13 mouse cellular contexts compared by ENCODE assay signal in the genomic region with DNA sequence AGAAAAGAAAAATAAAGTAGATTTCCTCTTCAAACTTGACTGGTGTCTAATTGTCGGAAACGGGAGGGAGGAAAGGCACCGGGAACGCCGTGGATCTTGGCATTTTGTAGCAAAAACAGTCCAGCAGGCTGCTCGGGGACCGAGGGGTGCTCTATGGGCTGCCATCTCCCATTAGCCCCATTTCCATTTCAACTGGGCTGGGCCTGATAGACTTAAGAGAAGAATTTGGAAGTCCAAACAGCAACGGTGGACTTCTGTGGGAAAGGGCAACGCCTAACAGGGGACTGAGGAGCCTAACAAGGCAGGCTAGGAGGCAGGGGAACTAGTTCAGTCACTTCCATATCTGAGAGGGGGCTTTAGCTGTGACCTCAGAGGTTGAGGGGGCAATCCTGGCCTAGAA. TPM values are rescaled to one million over a fixed set of nuclear protein-coding genes. Genes with fewer than 3 reads are reported as not detected.
DNase-seq lines count a peak whose midpoint lies in the region; ATAC-seq lines count a peak whose summit lies in the region.
"Had no signal": no experiment of that assay in that cellular context is flagged by ENCODE, and none has a peak within 500 bp of the region (broad histone marks: within the 10 kb centered on the region; RNA-seq: fewer than 3 reads in every experiment).

No protein-coding gene starts in this region.

- H3K27me3 ChIP-seq in heart, embryonic 15.5 days, result peaks cover 86% of the 10 kb centered on the region
- peaks cover 76% of the 10 kb centered on the region for H3K27me3 ChIP-seq in hindbrain, embryonic 14.5 days (ENCODE audit: control insufficient read depth, insufficient read depth, low read length)
- peaks cover 89% of the 10 kb centered on the region for H3K27me3 ChIP-seq in midbrain, embryonic 10.5 days (ENCODE audit: low read depth, poor library complexity, severe bottlenecking)

- no peak for DNase-seq in heart, adult 8-10 months (ENCODE audit: low spot score)
- DNase-seq in hindbrain, embryonic 14.5 days (ENCODE audit: low spot score), result no peak
- DNase-seq in midbrain, embryonic 10.5 days (ENCODE audit: low spot score), result peak; percentile 35
- no peak for DNase-seq in spleen, postnatal 36 days (ENCODE audit: low spot score in 2 of 2)
- no peak for DNase-seq in adrenal gland, adult 8-10 months
- DNase-seq in frontal cortex, postnatal 25 days (ENCODE audit: low spot score in 2 of 2), result no peak

- H3K36me3 ChIP-seq in heart, embryonic 15.5 days, result no peaks in the 10 kb centered on the region
- H3K36me3 ChIP-seq in hindbrain, embryonic 14.5 days (replicated peaks; ENCODE audit: control insufficient read depth, insufficient read depth), result no peaks in the 10 kb centered on the region
- no peaks in the 10 kb centered on the region for H3K36me3 ChIP-seq in midbrain, embryonic 10.5 days

- ATAC-seq in heart, embryonic 15.5 days (replicated peaks; ENCODE audit: insufficient number of reproducible peaks, insufficient read depth, low FRiP score, low read depth), result no peak
- no peak for ATAC-seq in hindbrain, embryonic 14.5 days (ENCODE audit: low FRiP score)

- no peak overlapping the region for H3K27ac ChIP-seq in heart, embryonic 15.5 days
- H3K27ac ChIP-seq in brown adipose tissue, adult 24 weeks (replicated peaks; ENCODE audit: low read depth, low read length), result no peak overlapping the region
- no peak overlapping the region for H3K27ac ChIP-seq in hindbrain, embryonic 14.5 days
- H3K27ac ChIP-seq in midbrain, embryonic 10.5 days (replicated peaks), result no peak overlapping the region

- H3K4me1 ChIP-seq in heart, embryonic 15.5 days (replicated peaks), result peaks cover 39% of the 10 kb centered on the region
- H3K4me1 ChIP-seq in brown adipose tissue, adult 24 weeks (ENCODE audit: control insufficient read depth, insufficient read depth, insufficient read length, low read length), result no peaks in the 10 kb centered on the region
- H3K4me1 ChIP-seq in hindbrain, embryonic 14.5 days (replicated peaks; ENCODE audit: control insufficient read depth, insufficient read depth, low read length), result peaks cover 13% of the 10 kb centered on the region; the same call in 1 of the 2 replicates
- peaks cover 34% of the 10 kb centered on the region for H3K4me1 ChIP-seq in midbrain, embryonic 10.5 days

- peak overlapping the region; percentile 73 for H3K4me2 ChIP-seq in heart, embryonic 15.5 days
- H3K4me2 ChIP-seq in hindbrain, embryonic 14.5 days (replicated peaks), result peak overlapping the region; percentile 42; the same call in 1 of the 2 replicates

- H3K4me3 ChIP-seq in heart, embryonic 15.5 days, result peak overlapping the region; percentile 46
- H3K4me3 ChIP-seq in brown adipose tissue, adult 24 weeks (ENCODE audit: insufficient read depth, low read depth, low read length), result 0 out of 2 replicates have a peak overlapping the region, but pooled peaks have one; percentile 2
- H3K4me3 ChIP-seq in hindbrain, embryonic 14.5 days (replicated peaks; ENCODE audit: low read length), result peak overlapping the region; percentile 20
- peak overlapping the region; percentile 44 for H3K4me3 ChIP-seq in midbrain, embryonic 10.5 days

- WGBS in heart, embryonic 15.5 days, result 13% methylated on average over 9 of the region's 9 CpGs
- 2% methylated on average over 9 of the region's 9 CpGs for WGBS in hindbrain, embryonic 14.5 days
- WGBS in midbrain, embryonic 10.5 days, result 4% methylated on average over 9 of the region's 9 CpGs

- H3K9ac ChIP-seq in heart, embryonic 15.5 days, result 0 out of 2 replicates have a peak overlapping the region, but pooled peaks have one; percentile 17
- H3K9ac ChIP-seq in hindbrain, embryonic 14.5 days, result no peak overlapping the region

- H3K9me3 ChIP-seq in heart, embryonic 15.5 days (replicated peaks), result no peaks in the 10 kb centered on the region
- no peaks in the 10 kb centered on the region for H3K9me3 ChIP-seq in hindbrain, embryonic 14.5 days (ENCODE audit: control insufficient read depth, low read length)
- no peaks in the 10 kb centered on the region for H3K9me3 ChIP-seq in midbrain, embryonic 10.5 days (replicated peaks)

RNA-seq across cellular contexts. Expression of gene Oxt, which starts 1.0 kb away (rescaled TPM):
- polyA plus RNA-seq in heart, embryonic 15.5 days (2015; fragmentation: Nextera tagmentation; extraction: Ambion mirVana), result not detected in 2 replicates
- not detected for total RNA-seq in heart, adult 8-10 months (2022)
- polyA plus RNA-seq in brown adipose tissue, adult 24 weeks (2012; ENCODE audit: insufficient read depth, insufficient read length, missing spikeins), result not detected in 2 replicates
- polyA plus RNA-seq in hindbrain, embryonic 14.5 days (2014; fragmentation: Nextera tagmentation; extraction: Ambion mirVana), result 0.87 TPM in 1 of 2 replicates, not detected in the other
- polyA plus RNA-seq in midbrain, embryonic 10.5 days (2016; fragmentation: Nextera tagmentation; extraction: Ambion mirVana), result not detected in 2 replicates
- not detected for total RNA-seq in adrenal gland, adult 8-10 months (2022)
- total RNA-seq: adrenal gland, adult 18-20 months; CH12.LX; common myeloid progenitor, adult 5-6 weeks; neutrophil, adult 5-6 weeks had no signal
- polyA plus RNA-seq: gonadal fat pad, adult 2 months had no signal

RNA-seq across cellular contexts. Expression of gene Avp, which starts 5.3 kb away (rescaled TPM):
- 0.36 TPM in 1 of 2 replicates, not detected in the other for polyA plus RNA-seq in heart, embryonic 15.5 days (2015; fragmentation: Nextera tagmentation; extraction: Ambion mirVana)
- total RNA-seq in heart, adult 8-10 months (2022), result 10 to 100 TPM in 3 of 4 experiments, 1 to 10 TPM in 1; 9.3 to 20.9 (median 16.9) TPM
- not detected in 2 replicates for polyA plus RNA-seq in brown adipose tissue, adult 24 weeks (2012; ENCODE audit: insufficient read depth, insufficient read length, missing spikeins)
- not detected in 2 replicates for polyA plus RNA-seq in hindbrain, embryonic 14.5 days (2014; fragmentation: Nextera tagmentation; extraction: Ambion mirVana)
- not detected in 2 replicates for polyA plus RNA-seq in midbrain, embryonic 10.5 days (2016; fragmentation: Nextera tagmentation; extraction: Ambion mirVana)
- total RNA-seq in adrenal gland, adult 8-10 months (2022), result not detected
- total RNA-seq: adrenal gland, adult 18-20 months; CH12.LX; common myeloid progenitor, adult 5-6 weeks; neutrophil, adult 5-6 weeks had no signal
- polyA plus RNA-seq: gonadal fat pad, adult 2 months had no signal

RNA-seq across cellular contexts. Expression of gene Mrps26, which starts 13.5 kb away (rescaled TPM):
- 61.2 and 67.6 TPM in 2 replicates for polyA plus RNA-seq in heart, embryonic 15.5 days (2015; fragmentation: Nextera tagmentation; extraction: Ambion mirVana)
- total RNA-seq in heart, adult 8-10 months (2022), result 10 to 100 TPM; 67.0 to 84.9 (median 72.2) TPM
- 40.2 and 51.0 TPM in 2 replicates for polyA plus RNA-seq in brown adipose tissue, adult 24 weeks (2012; ENCODE audit: insufficient read depth, insufficient read length, missing spikeins)
- 96.8 and 107 TPM in 2 replicates for polyA plus RNA-seq in hindbrain, embryonic 14.5 days (2014; fragmentation: Nextera tagmentation; extraction: Ambion mirVana)
- 84.8 and 89.0 TPM in 2 replicates for polyA plus RNA-seq in midbrain, embryonic 10.5 days (2016; fragmentation: Nextera tagmentation; extraction: Ambion mirVana)
- 10 to 100 TPM; 61.0 to 68.6 (median 65.5) TPM for total RNA-seq in adrenal gland, adult 8-10 months (2022)

RNA-seq across cellular contexts. Expression of gene Fastkd5, which starts 52.8 kb away (rescaled TPM):
- 11.2 and 12.6 TPM in 2 replicates for polyA plus RNA-seq in heart, embryonic 15.5 days (2015; fragmentation: Nextera tagmentation; extraction: Ambion mirVana)
- total RNA-seq in heart, adult 8-10 months (2022), result 1 to 10 TPM; 6.0 to 8.6 (median 8.1) TPM
- 6.1 and 7.4 TPM in 2 replicates for polyA plus RNA-seq in brown adipose tissue, adult 24 weeks (2012; ENCODE audit: insufficient read depth, insufficient read length, missing spikeins)
- polyA plus RNA-seq in hindbrain, embryonic 14.5 days (2014; fragmentation: Nextera tagmentation; extraction: Ambion mirVana), result 11.5 and 12.8 TPM in 2 replicates
- polyA plus RNA-seq in midbrain, embryonic 10.5 days (2016; fragmentation: Nextera tagmentation; extraction: Ambion mirVana), result 21.7 and 22.4 TPM in 2 replicates
- total RNA-seq in adrenal gland, adult 8-10 months (2022), result 10 to 100 TPM in 3 of 4 experiments, 1 to 10 TPM in 1; 8.5 to 13.6 (median 11.8) TPM

RNA-seq across cellular contexts. Expression of gene Ubox5, which starts 52.8 kb away (rescaled TPM):
- 5.8 and 8.5 TPM in 2 replicates for polyA plus RNA-seq in heart, embryonic 15.5 days (2015; fragmentation: Nextera tagmentation; extraction: Ambion mirVana)
- total RNA-seq in heart, adult 8-10 months (2022), result 1 to 10 TPM; 5.0 to 5.7 (median 5.2) TPM
- polyA plus RNA-seq in brown adipose tissue, adult 24 weeks (2012; ENCODE audit: insufficient read depth, insufficient read length, missing spikeins), result 3.3 and 3.6 TPM in 2 replicates
- 9.7 and 12.6 TPM in 2 replicates for polyA plus RNA-seq in hindbrain, embryonic 14.5 days (2014; fragmentation: Nextera tagmentation; extraction: Ambion mirVana)
- polyA plus RNA-seq in midbrain, embryonic 10.5 days (2016; fragmentation: Nextera tagmentation; extraction: Ambion mirVana), result 20.3 and 21.5 TPM in 2 replicates
- total RNA-seq in adrenal gland, adult 8-10 months (2022), result 1 to 10 TPM; 6.6 to 8.8 (median 7.7) TPM
